Mouse (Mus musculus) layer of hippocampus, postnatal 36 days (tissue): Measurements from ENCODE around the gene Gtpbp3. TPM values are rescaled to one million over a fixed set of nuclear protein-coding genes. Genes with fewer than 3 reads are reported as not detected.
A peak's percentile ranks its signal among the peaks of the same experiment; 100 is the strongest.

Source experiments
- DNase-seq, 2 experiments: peaks; one replicate each; pipeline ENCODE4 v3.0.0; 2022
- total RNA-seq, 2 experiments: library from RNA; stranded (reverse); gene quantifications; 2 replicates each; pipeline ENCODE4 v1.2.3; 2021

Gtpbp3 gene
- total RNA-seq, 2 experiments from 2014 or later = 31.7 to 33.3 TPM

GRCm38 (mm10) chr8:71470146-71470912 lies 17.6 kb upstream of the Gtpbp3 start:
- no peak for DNase-seq

- DNase-seq = no peak
Measured at GRCm38 (mm10) chr8:71470913-71471255, 17.0 kb upstream of the Gtpbp3 start.

- no peak for DNase-seq
Measured at GRCm38 (mm10) chr8:71471861-71472260, 16.0 kb upstream of the Gtpbp3 start.

- DNase-seq = no peak
Measured at GRCm38 (mm10) chr8:71472601-71473386, 15.1 kb upstream of the Gtpbp3 start.

- no peak for DNase-seq
Measured at GRCm38 (mm10) chr8:71474344-71474743, 13.6 kb upstream of the Gtpbp3 start.

- no peak for DNase-seq
Measured at GRCm38 (mm10) chr8:71474785-71475701, 12.9 kb upstream of the Gtpbp3 start.

- no peak for DNase-seq
Measured at GRCm38 (mm10) chr8:71475702-71476075, 12.2 kb upstream of the Gtpbp3 start.

- DNase-seq = peak; percentile 81
Measured at GRCm38 (mm10) chr8:71476099-71476940, 11.6 kb upstream of the Gtpbp3 start.

- no peak for DNase-seq
Measured at GRCm38 (mm10) chr8:71477196-71477845, 10.6 kb upstream of the Gtpbp3 start.

GRCm38 (mm10) chr8:71478943-71479342 lies 9.0 kb upstream of the Gtpbp3 start:
- DNase-seq = no peak

GRCm38 (mm10) chr8:71483932-71484331 lies 4.0 kb upstream of the Gtpbp3 start:
- no peak for DNase-seq

- DNase-seq = no peak
Measured at GRCm38 (mm10) chr8:71484736-71485135, 3.2 kb upstream of the Gtpbp3 start.

- peak; percentile 78 to 86 for DNase-seq
Measured at GRCm38 (mm10) chr8:71485142-71486135, 2.5 kb upstream of the Gtpbp3 start, which contains the start of gene Ano8. TSS of gene Ano8 (minus strand) at chr8:71485963.

GRCm38 (mm10) chr8:71486136-71486529 lies 1.8 kb upstream of the Gtpbp3 start:
- no peak for DNase-seq

- peak; percentile 78 to 83 for DNase-seq
Measured at GRCm38 (mm10) chr8:71488454-71488853, 551 bp downstream of the Gtpbp3 start.

GRCm38 (mm10) chr8:71495039-71495438 lies 7.1 kb downstream of the Gtpbp3 start:
- DNase-seq = peak; percentile 75 to 79

- DNase-seq = no peak
Measured at GRCm38 (mm10) chr8:71495811-71496210, 7.9 kb downstream of the Gtpbp3 start.

GRCm38 (mm10) chr8:71496481-71496880 lies 8.6 kb downstream of the Gtpbp3 start:
- no peak for DNase-seq

- DNase-seq = no peak
Measured at GRCm38 (mm10) chr8:71497077-71497645, 9.3 kb downstream of the Gtpbp3 start.
